Mouse (Mus musculus): ENCODE results near the gene Tsc22d3. TPM values are rescaled to one million over a fixed set of nuclear protein-coding genes. Genes with fewer than 3 reads are reported as not detected.

Tsc22d3 gene
- polyA plus RNA-seq, 1 experiment from 2014 or later = 108 TPM

- Histone ChIP-seq H3K27me3 (replicated peaks; ENCODE audit: control insufficient read depth, insufficient read depth, low read length) (peaks cover 20% of the 10 kb centered on the region), H3K4me1 (ENCODE audit: control insufficient read depth, insufficient read depth, low read length) (no peaks in the 10 kb centered on the region), H3K9ac (ENCODE audit: low read depth, low read length) (no peak overlapping the region), H3K36me3 (ENCODE audit: control insufficient read depth, insufficient read depth, low read length) (no peaks in the 10 kb centered on the region), H3K27ac (replicated peaks; ENCODE audit: low read depth, low read length) (no peak overlapping the region), H3K4me3 (ENCODE audit: low read depth, low read length) (no peak overlapping the region), H3K4me2 (ENCODE audit: low read depth, low read length) (no peak overlapping the region), H3K9me3 (ENCODE audit: control insufficient read depth, low read length) (no peaks in the 10 kb centered on the region)
- DNase-seq (ENCODE audit: low spot score) (no peak), ATAC-seq (ENCODE audit: low read depth) (no peak)
- 47% methylated on average over 2 of the region's 2 CpGs for WGBS
Measured at GRCm38 (mm10) chrX:140555965-140556364, 44.5 kb downstream of the Tsc22d3 start.

- Histone ChIP-seq H3K36me3 (ENCODE audit: control insufficient read depth, insufficient read depth, low read length) (no peaks in the 10 kb centered on the region), H3K4me1 (ENCODE audit: control insufficient read depth, insufficient read depth, low read length) (no peaks in the 10 kb centered on the region), H3K27ac (replicated peaks; ENCODE audit: low read depth, low read length) (no peak overlapping the region), H3K4me2 (ENCODE audit: low read depth, low read length) (no peak overlapping the region), H3K9me3 (ENCODE audit: control insufficient read depth, low read length) (no peaks in the 10 kb centered on the region), H3K9ac (ENCODE audit: low read depth, low read length) (no peak overlapping the region), H3K27me3 (replicated peaks; ENCODE audit: control insufficient read depth, insufficient read depth, low read length) (peaks cover 23% of the 10 kb centered on the region), H3K4me3 (ENCODE audit: low read depth, low read length) (no peak overlapping the region)
- WGBS = 81% methylated on average over 3 of the region's 3 CpGs
- ATAC-seq (ENCODE audit: low read depth) (no peak), DNase-seq (ENCODE audit: low spot score) (no peak)
Measured at GRCm38 (mm10) chrX:140555423-140555822, 45.0 kb downstream of the Tsc22d3 start.

- Histone ChIP-seq H3K9ac (ENCODE audit: low read depth, low read length) (no peak overlapping the region), H3K36me3 (ENCODE audit: control insufficient read depth, insufficient read depth, low read length) (no peaks in the 10 kb centered on the region), H3K4me2 (ENCODE audit: low read depth, low read length) (no peak overlapping the region), H3K27ac (replicated peaks; ENCODE audit: low read depth, low read length) (no peak overlapping the region), H3K27me3 (replicated peaks; ENCODE audit: control insufficient read depth, insufficient read depth, low read length) (peaks cover 10% of the 10 kb centered on the region; the same call in 1 of the 2 replicates), H3K4me1 (ENCODE audit: control insufficient read depth, insufficient read depth, low read length) (no peaks in the 10 kb centered on the region), H3K4me3 (ENCODE audit: low read depth, low read length) (no peak overlapping the region), H3K9me3 (ENCODE audit: control insufficient read depth, low read length) (no peaks in the 10 kb centered on the region)
- ATAC-seq (ENCODE audit: low read depth) (no peak), DNase-seq (ENCODE audit: low spot score) (no peak)
- 76% methylated on average over 7 of the region's 7 CpGs for WGBS
Measured at GRCm38 (mm10) chrX:140547660-140548419, 52.6 kb downstream of the Tsc22d3 start.

GRCm38 (mm10) chrX:140544737-140545136, 55.7 kb downstream of the Tsc22d3 start:
- 38% methylated on average over 3 of the region's 3 CpGs for WGBS
- Histone ChIP-seq H3K9me3 (ENCODE audit: control insufficient read depth, low read length) (no peaks in the 10 kb centered on the region), H3K9ac (ENCODE audit: low read depth, low read length) (no peak overlapping the region), H3K4me2 (ENCODE audit: low read depth, low read length) (no peak overlapping the region), H3K27me3 (replicated peaks; ENCODE audit: control insufficient read depth, insufficient read depth, low read length) (peaks cover 15% of the 10 kb centered on the region), H3K4me3 (ENCODE audit: low read depth, low read length) (no peak overlapping the region), H3K36me3 (ENCODE audit: control insufficient read depth, insufficient read depth, low read length) (0 out of 2 replicates have a peak, but pooled peaks cover 6% of the 10 kb centered on the region), H3K4me1 (ENCODE audit: control insufficient read depth, insufficient read depth, low read length) (0 out of 2 replicates have a peak, but pooled peaks cover 3% of the 10 kb centered on the region), H3K27ac (replicated peaks; ENCODE audit: low read depth, low read length) (no peak overlapping the region)
- DNase-seq (ENCODE audit: low spot score) (peak; percentile 60), ATAC-seq (ENCODE audit: low read depth) (no peak)

- H3K27ac ChIP-seq (replicated peaks; ENCODE audit: low read depth, low read length) = peak overlapping the region; percentile 86
- H3K9me3 ChIP-seq (ENCODE audit: control insufficient read depth, low read length) = no peaks in the 10 kb centered on the region
- H3K9ac ChIP-seq (ENCODE audit: low read depth, low read length) = peak overlapping the region; percentile 71
- H3K4me2 ChIP-seq (ENCODE audit: low read depth, low read length) = peak overlapping the region; percentile 50
- 0 out of 2 replicates have a peak, but pooled peaks cover 6% of the 10 kb centered on the region for H3K36me3 ChIP-seq (ENCODE audit: control insufficient read depth, insufficient read depth, low read length)
- DNase-seq (ENCODE audit: low spot score) = peak; percentile 84
- H3K4me3 ChIP-seq (ENCODE audit: low read depth, low read length) = peak overlapping the region; percentile 41
- 0 out of 2 replicates have a peak, but pooled peaks cover 3% of the 10 kb centered on the region for H3K4me1 ChIP-seq (ENCODE audit: control insufficient read depth, insufficient read depth, low read length)
- 37% methylated on average over 18 of the region's 18 CpGs for WGBS
- ATAC-seq (ENCODE audit: low read depth) = peak; percentile 91
- H3K27me3 ChIP-seq (replicated peaks; ENCODE audit: control insufficient read depth, insufficient read depth, low read length) = peaks cover 8% of the 10 kb centered on the region
Measured at GRCm38 (mm10) chrX:140542938-140543673, 57.4 kb downstream of the Tsc22d3 start.

GRCm38 (mm10) chrX:140542474-140542845, 58.0 kb downstream of the Tsc22d3 start:
- H3K27ac ChIP-seq (replicated peaks; ENCODE audit: low read depth, low read length) = peak overlapping the region; percentile 86
- H3K4me1 ChIP-seq (ENCODE audit: control insufficient read depth, insufficient read depth, low read length) = 0 out of 2 replicates have a peak, but pooled peaks cover 3% of the 10 kb centered on the region
- peak overlapping the region; percentile 71 for H3K9ac ChIP-seq (ENCODE audit: low read depth, low read length)
- ATAC-seq (ENCODE audit: low read depth) (peak; percentile 89), DNase-seq (ENCODE audit: low spot score) (peak; percentile 57)
- no peaks in the 10 kb centered on the region for H3K9me3 ChIP-seq (ENCODE audit: control insufficient read depth, low read length)
- H3K27me3 ChIP-seq (replicated peaks; ENCODE audit: control insufficient read depth, insufficient read depth, low read length) = peaks cover 8% of the 10 kb centered on the region
- 19% methylated on average over 12 of the region's 21 CpGs for WGBS
- peak overlapping the region; percentile 50 for H3K4me2 ChIP-seq (ENCODE audit: low read depth, low read length)
- H3K4me3 ChIP-seq (ENCODE audit: low read depth, low read length) = peak overlapping the region; percentile 41
- H3K36me3 ChIP-seq (ENCODE audit: control insufficient read depth, insufficient read depth, low read length) = 0 out of 2 replicates have a peak, but pooled peaks cover 6% of the 10 kb centered on the region

- DNase-seq (ENCODE audit: low spot score) = peak; percentile 36
- Histone ChIP-seq H3K36me3 (ENCODE audit: control insufficient read depth, insufficient read depth, low read length) (0 out of 2 replicates have a peak, but pooled peaks cover 6% of the 10 kb centered on the region), H3K27ac (replicated peaks; ENCODE audit: low read depth, low read length) (peak overlapping the region; percentile 86), H3K27me3 (replicated peaks; ENCODE audit: control insufficient read depth, insufficient read depth, low read length) (peaks cover 9% of the 10 kb centered on the region), H3K9me3 (ENCODE audit: control insufficient read depth, low read length) (no peaks in the 10 kb centered on the region), H3K4me2 (ENCODE audit: low read depth, low read length) (peak overlapping the region; percentile 50), H3K9ac (ENCODE audit: low read depth, low read length) (peak overlapping the region; percentile 71), H3K4me1 (ENCODE audit: control insufficient read depth, insufficient read depth, low read length) (0 out of 2 replicates have a peak, but pooled peaks cover 3% of the 10 kb centered on the region), H3K4me3 (ENCODE audit: low read depth, low read length) (peak overlapping the region; percentile 41)
- WGBS = 28% methylated on average over 9 of the region's 10 CpGs
- ATAC-seq (ENCODE audit: low read depth) = peak; percentile 59; the same call in 1 of the 2 replicates
Measured at GRCm38 (mm10) chrX:140541711-140542473, 58.6 kb downstream of the Tsc22d3 start.

- peaks cover 14% of the 10 kb centered on the region for H3K27me3 ChIP-seq (replicated peaks; ENCODE audit: control insufficient read depth, insufficient read depth, low read length)
- 89% methylated on average over 15 of the region's 15 CpGs for WGBS
Measured at GRCm38 (mm10) chrX:140540500-140541114, 59.9 kb downstream of the Tsc22d3 start.

More at GRCm38 (mm10) chrX:140540500-140541114, 59.9 kb downstream of the Tsc22d3 start:
- H3K4me1 ChIP-seq (ENCODE audit: control insufficient read depth, insufficient read depth, low read length) = 0 out of 2 replicates have a peak, but pooled peaks cover 3% of the 10 kb centered on the region
- H3K9ac ChIP-seq (ENCODE audit: low read depth, low read length) = no peak overlapping the region
- H3K4me2 ChIP-seq (ENCODE audit: low read depth, low read length) = no peak overlapping the region
- no peaks in the 10 kb centered on the region for H3K9me3 ChIP-seq (ENCODE audit: control insufficient read depth, low read length)
- ATAC-seq (ENCODE audit: low read depth) (no peak), DNase-seq (ENCODE audit: low spot score) (no peak)
- no peak overlapping the region for H3K27ac ChIP-seq (replicated peaks; ENCODE audit: low read depth, low read length)
- H3K4me3 ChIP-seq (ENCODE audit: low read depth, low read length) = no peak overlapping the region
- H3K36me3 ChIP-seq (ENCODE audit: control insufficient read depth, insufficient read depth, low read length) = 0 out of 2 replicates have a peak, but pooled peaks cover 6% of the 10 kb centered on the region
